Mouse (Mus musculus) erythroblast, embryonic 14.5 days (primary cell): ENCODE results near the gene Degs2.

ENCODE experiments used
- GATA1 ChIP-seq: IDR thresholded peaks from 2 replicates; pipeline ENCODE4 v1.6.1; 2012; ENCODE audit warnings: low read length, inconsistent platforms, mixed read lengths
- TAL1 ChIP-seq: IDR thresholded peaks from 3 replicates; pipeline ENCODE4 v1.6.1; 2012; ENCODE audit warnings: low read length, inconsistent platforms, mixed read lengths

- TF ChIP-seq GATA1 (no peak), TAL1 (no peak)
These were observed 64.7 kb downstream of the Degs2 start for GRCm38 (mm10) chr12:108637440-108637839.
